Mouse (Mus musculus) liver (tissue): ENCODE data around the gene Zfp748.

Experiments used
- DNase-seq: peaks from one replicate; pipeline ENCODE4 v3.0.0-alpha.2; 2020; ENCODE audit warnings: mixed read lengths

Gene Zfp748

GRCm38 (mm10) chr13:67553730-67554129, at the start of gene Zfp748:
Gene Zfp748, minus strand, starts transcription at chr13:67553830.
- no peak for DNase-seq

- no peak for DNase-seq
These were observed 19.1 kb upstream of the Zfp748 start for GRCm38 (mm10) chr13:67572591-67573189.

- peak; percentile 84 for DNase-seq
These were observed 904 bp downstream of the Zfp748 start for GRCm38 (mm10) chr13:67552505-67553346.

GRCm38 (mm10) chr13:67545941-67546340, 7.7 kb downstream of the Zfp748 start:
- no peak for DNase-seq

GRCm38 (mm10) chr13:67527049-67527730, 26.4 kb downstream of the Zfp748 start:
- DNase-seq, result no peak

GRCm38 (mm10) chr13:67525753-67526410, 27.7 kb downstream of the Zfp748 start, which contains the start of the genes Gm26965 and Zfp87:
Gene Gm26965, minus strand, starts transcription at chr13:67526151.
Gene Zfp87, minus strand, starts transcription at chr13:67526177.
- DNase-seq, result peak; percentile 89

GRCm38 (mm10) chr13:67500908-67501307, 52.7 kb downstream of the Zfp748 start:
- no peak for DNase-seq

- peak; percentile 72 for DNase-seq
These were observed 53.4 kb downstream of the Zfp748 start, which contains the start of gene Zfp58 for GRCm38 (mm10) chr13:67500084-67500719. Gene Zfp58, minus strand, starts transcription at chr13:67500555.

GRCm38 (mm10) chr13:67495631-67496030, 58.0 kb downstream of the Zfp748 start:
- DNase-seq, result no peak
